Mouse (Mus musculus) E14TG2a.4 (cell line): ENCODE results near the gene Olfr1427.
"Not testable (repeated sequence)": the region's sequence is repeated elsewhere in the genome, so short reads cannot be mapped to it uniquely, and the experiment has no call there.

ENCODE experiments used
- H3K27me3 ChIP-seq: 2 replicates; pipeline ENCODE4 v1.6.1; 2014; ENCODE audit warnings: low read length, control low read depth; ENCODE audit not compliant: insufficient read depth
- H3K36me3 ChIP-seq: 2 replicates; pipeline ENCODE4 v1.6.1; 2014; ENCODE audit warnings: low read length, control low read depth; ENCODE audit not compliant: insufficient read depth
- H3K4me1 ChIP-seq: replicated peaks from 2 replicates; pipeline ENCODE4 v1.6.1; 2014; ENCODE audit warnings: low read depth, low read length, control low read depth
- H3K4me3 ChIP-seq: replicated peaks from 2 replicates; pipeline ENCODE4 v1.5.1; 2014; ENCODE audit warnings: mild to moderate bottlenecking, low read length
- H3K9me3 ChIP-seq: 2 replicates; pipeline ENCODE4 v1.6.1; 2014; ENCODE audit warnings: low read length, control low read depth
- CTCF ChIP-seq: conservative IDR thresholded peaks from 2 replicates; pipeline ENCODE4 v1.5.1; 2014; ENCODE audit warnings: low read length
- NANOG ChIP-seq: IDR thresholded peaks from 2 replicates; pipeline ENCODE4 v1.6.1; 2014; ENCODE audit warnings: borderline replicate concordance, low read length, mixed read lengths
- POU5F1 ChIP-seq: IDR thresholded peaks from 2 replicates; pipeline ENCODE4 v1.6.1; 2014; ENCODE audit warnings: low read length, borderline replicate concordance

Gene Olfr1427

DNA sequence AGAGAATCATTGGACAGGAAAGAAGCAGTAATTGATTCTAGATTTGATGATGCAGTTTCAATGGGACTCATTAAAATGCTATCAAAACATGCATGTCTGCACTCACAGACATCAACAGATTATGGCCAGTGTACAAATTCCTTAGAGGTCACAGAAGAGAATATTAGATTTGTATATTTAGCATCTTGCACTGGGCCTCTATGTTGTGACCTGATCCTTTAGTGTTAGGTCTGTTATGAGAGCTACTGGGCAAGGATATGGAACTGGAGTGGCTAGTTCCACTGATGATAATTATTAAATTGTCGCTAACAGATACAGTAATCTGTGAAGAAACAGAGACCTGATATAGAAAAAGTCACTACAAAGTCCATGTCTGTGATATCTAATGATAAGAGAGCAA lies 11.2 kb downstream of the Olfr1427 start, which contains the start of gene Olfr1426:
Gene Olfr1426 (minus strand): TSS at position 101 of the 400 bp plus-strand sequence.
- Histone ChIP-seq H3K27me3 (no peaks in the 10 kb centered on the region), H3K4me3 (no peak within 1 kb of the TSS), H3K36me3 (no peaks in the 10 kb centered on the region), H3K4me1 (no peaks in the 10 kb centered on the region), H3K9me3 (peaks cover 5% of the 10 kb centered on the region; the same call in 1 of the 2 replicates)
- TF ChIP-seq POU5F1 (no peak), NANOG (no peak), CTCF (no peak)

DNA sequence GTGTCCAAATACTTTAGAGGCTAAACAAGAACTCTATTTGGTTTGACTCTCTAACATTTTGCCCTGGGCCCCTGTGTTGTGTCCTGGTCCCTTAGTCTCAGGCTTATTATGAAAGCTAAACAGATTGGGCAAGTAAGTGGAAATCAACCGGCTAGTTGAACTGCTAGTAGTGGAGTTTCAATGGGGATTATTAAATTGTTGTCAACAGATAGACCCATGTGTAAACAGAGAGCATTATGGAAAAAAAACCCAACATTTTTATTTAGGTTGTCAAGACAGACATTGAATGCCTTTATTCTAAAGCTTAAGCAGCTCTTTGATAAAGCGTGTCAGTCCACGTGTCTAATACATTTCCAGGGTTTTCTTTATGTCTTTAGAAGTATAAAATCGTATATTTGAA lies 25.5 kb downstream of the Olfr1427 start, which contains the start of gene Olfr1425:
Gene Olfr1425 (minus strand): TSS at position 101 of the 400 bp plus-strand sequence.
- not testable (repeated sequence) for H3K4me3 ChIP-seq, H3K9me3 ChIP-seq, H3K36me3 ChIP-seq, H3K4me1 ChIP-seq, H3K27me3 ChIP-seq

DNA sequence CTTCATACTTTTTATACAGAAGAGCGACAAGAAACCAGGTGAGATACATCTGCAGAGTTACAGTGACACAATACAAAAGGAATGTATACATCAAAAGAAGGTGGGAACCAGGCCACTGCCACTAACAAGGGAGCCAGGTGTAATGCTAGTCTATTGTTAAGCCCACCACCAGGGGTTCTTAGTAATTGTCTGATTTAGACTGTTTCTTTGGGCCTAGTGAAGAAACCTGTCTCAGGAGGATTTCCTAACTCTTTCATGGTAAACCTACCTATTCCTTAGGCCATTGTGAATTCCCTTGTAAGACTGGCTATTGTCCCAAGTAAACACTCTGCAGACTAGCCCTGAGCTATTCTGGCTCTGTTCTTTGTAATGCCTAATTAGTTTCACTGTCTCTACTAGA lies 33.6 kb downstream of the Olfr1427 start:
- not testable (repeated sequence) for H3K36me3 ChIP-seq, H3K27me3 ChIP-seq
- TF ChIP-seq NANOG = peak; percentile 52

GRCm38 (mm10) chr19:12067806-12068205 lies 35.3 kb downstream of the Olfr1427 start:
- not testable (repeated sequence) for H3K36me3 ChIP-seq, H3K4me3 ChIP-seq, H3K27me3 ChIP-seq, H3K4me1 ChIP-seq
- H3K9me3 ChIP-seq = peaks cover 32% of the 10 kb centered on the region

More for the DNA sequence above, 33.6 kb downstream of the Olfr1427 start:
- H3K9me3 ChIP-seq = peaks cover 32% of the 10 kb centered on the region
- H3K4me3 ChIP-seq, H3K4me1 ChIP-seq: not testable (repeated sequence)

DNA sequence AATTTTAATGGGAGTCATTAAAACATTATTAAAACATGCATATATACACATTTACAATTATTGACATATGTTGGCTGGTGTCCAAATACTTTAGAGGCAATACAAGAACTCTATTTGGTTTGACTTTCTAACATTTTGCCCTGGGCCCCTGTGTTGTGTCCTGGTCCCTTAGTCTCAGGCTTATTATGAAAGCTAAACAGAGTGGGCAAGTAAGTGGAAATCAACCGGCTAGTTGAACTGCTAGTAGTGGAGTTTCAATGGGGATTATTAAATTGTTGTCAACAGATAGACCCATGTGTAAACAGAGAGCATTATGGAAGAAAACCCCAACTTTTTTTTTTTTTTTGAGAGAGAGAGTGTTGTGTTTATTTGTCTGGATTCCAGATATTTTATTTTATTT lies 40.6 kb downstream of the Olfr1427 start, which contains the start of gene Olfr1424:
Gene Olfr1424 (minus strand): TSS at position 101 of the 400 bp plus-strand sequence.
- H3K4me1 ChIP-seq, H3K36me3 ChIP-seq, H3K4me3 ChIP-seq, H3K27me3 ChIP-seq: not testable (repeated sequence)
- H3K9me3 ChIP-seq = peaks cover 13% of the 10 kb centered on the region; the same call in 1 of the 2 replicates
